Mouse (Mus musculus): ENCODE measurements around the gene Il10. TPM values are rescaled to one million over a fixed set of nuclear protein-coding genes. Genes with fewer than 3 reads are reported as not detected.
A peak's percentile ranks its signal among the peaks of the same experiment; 100 is the strongest.

Il10 gene
- total RNA-seq, 2 experiments from 2014 or later, result not detected

DNA sequence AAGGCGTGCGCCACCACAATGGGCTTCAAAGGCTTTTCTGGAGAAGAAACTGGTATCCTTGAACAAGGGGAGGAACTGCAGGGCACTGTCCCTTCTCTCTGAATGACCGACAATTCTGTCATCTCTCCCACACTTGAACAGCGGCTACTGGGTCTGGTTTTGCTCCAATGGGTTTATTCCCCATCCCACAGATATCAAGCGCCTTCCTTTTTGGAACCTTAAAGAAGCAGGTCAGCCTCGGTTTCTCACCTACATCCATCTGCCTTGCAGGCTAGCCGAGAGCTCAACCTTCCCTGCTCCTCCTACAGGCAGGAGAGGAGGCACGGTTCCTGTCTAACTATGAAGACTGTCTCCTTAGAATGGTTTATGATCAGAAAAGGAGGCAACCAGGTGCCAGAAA lies 29.3 kb downstream of the Il10 start:
- no peak for DNase-seq (ENCODE audit: low spot score)

DNA sequence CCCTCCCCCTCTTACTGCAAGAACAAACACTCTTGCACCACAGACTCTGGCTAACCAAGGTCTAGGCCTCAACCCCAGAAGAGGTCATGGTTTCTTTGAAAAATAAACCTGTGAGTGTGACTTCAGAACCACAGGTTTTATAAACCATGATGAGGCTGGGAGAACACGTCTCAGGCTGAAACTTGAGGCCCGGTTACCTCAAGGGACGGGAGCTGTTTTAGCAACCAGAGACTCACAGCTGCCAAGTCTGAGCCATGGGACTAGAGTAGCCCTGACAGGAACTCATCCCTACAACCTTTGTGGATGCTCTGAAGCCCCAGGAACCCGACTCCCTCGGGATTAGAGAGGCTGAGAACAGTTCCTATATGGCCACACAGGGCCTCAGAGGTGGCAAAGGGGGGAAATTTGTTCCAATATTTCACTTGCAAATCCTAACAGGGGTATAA lies 29.7 kb downstream of the Il10 start:
- no peak for DNase-seq (ENCODE audit: low spot score)

DNA sequence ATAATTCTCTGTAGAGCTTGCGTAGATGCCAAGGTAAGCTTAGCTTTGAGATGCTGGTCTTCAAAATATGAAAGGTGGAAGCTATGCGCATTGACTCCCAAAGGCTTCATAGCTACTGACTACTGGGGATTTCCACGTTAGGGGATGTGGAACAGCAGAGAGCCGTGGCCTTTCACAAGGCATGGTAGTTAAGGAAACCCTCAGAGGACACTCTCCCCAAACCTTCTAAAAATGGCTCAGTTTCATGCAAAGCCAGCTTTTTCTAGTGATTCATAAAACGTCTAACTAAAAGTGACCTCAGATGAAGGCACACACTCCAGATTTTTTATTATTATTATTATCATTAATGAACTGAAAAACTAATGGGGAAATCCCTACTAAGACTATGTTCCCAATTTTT lies 30.4 kb downstream of the Il10 start:
- no peak for DNase-seq (ENCODE audit: low spot score)

DNA sequence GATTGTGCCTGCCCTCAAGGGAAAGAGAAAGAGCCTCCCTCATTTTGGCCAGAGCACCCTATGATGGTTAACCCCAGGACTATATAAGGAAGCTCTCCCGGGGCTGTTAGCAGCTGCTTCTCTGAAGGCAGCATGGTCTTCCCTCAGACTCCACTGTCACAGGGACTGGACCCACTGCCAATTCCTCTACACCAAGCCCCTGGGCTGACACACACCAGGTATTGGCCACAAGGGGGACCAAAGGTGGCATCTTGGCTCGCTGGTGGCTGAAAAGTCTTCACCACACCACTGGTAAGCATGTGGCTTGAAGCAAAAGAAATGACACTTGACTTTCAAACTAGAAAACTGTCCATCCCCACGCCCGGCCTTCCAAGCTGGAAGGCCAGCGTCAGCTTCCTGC lies 31.0 kb downstream of the Il10 start:
- DNase-seq (ENCODE audit: low spot score), result no peak

DNA sequence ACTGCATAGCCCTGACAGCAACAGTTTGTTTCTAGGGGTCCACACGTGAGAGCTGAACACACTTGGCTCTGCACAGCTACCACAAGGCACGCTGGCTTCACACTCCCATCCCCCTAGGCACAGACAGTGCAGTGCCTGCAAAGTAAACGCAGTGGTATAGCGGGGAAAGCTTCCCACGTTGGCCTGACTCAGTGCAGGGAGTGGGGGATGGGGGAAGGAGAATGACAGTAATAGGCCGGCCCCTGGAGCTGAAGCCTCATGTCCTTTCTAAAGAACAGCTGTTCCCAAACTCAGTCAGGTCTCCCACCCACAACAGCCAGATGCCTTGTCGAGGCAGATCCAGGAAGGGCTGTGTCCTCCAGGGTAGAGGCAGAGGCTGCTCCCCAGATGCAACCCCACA lies 31.4 kb downstream of the Il10 start:
- DNase-seq (ENCODE audit: low spot score), result no peak

DNA sequence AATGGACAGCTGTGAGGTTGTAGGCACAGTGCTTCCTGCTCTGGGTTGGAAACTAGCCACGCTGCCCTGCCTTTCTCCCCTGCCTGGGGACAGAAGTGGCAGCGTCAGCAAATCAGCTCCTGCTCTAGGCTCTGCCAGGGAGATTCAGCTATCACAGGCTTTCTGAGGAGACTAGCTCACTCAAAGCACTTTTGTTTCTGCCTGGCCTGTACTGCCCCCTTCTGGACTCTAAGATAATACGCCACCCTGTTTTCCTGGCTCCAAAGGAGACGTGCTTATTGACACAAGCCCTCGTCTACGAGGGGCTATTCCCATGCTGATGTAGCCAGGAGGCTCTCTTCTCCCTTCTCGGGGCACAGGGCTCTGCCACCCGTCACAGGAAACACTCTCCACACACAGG lies 33.6 kb downstream of the Il10 start:
- peak; percentile 61 for DNase-seq (ENCODE audit: low spot score)

DNA sequence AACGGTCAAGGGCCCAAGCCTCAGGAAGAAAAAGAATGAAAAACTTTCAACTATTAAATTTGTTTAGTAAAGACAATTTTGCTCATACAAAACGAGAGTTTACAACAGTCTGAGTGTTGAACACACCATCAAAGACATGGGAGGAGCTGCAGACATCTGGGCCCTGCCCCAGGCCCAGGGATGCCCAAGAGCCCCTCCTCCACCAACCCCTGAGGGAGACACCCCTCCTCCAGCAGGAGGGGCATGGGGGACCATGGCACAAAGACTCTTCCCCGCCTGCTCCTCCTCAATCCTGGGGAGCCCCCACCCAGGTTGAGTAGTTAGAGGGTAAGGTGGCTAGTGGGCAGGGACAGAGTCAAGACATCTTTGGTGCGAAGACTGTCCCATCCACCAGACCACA lies 34.0 kb downstream of the Il10 start:
- no peak for DNase-seq (ENCODE audit: low spot score)

DNA sequence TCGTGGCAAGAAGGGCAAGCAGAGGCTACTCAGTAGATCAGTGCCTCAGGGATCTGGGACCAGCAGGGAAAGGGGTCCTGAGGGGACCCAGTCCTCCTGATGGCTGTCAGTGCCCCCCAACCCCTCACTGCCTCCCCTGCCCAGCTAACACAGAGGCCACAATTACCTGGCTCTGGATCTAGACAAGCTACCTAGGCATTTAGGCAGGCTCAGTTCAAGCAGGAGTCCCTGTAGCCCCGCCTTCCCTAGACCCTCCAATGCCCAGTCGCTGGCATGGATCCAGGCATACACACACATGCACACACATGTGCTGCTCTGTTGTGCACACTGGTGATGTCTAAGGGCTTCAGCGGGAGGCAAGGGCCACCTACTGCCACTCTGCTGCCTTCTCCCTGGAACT lies 34.6 kb downstream of the Il10 start:
- no peak for DNase-seq (ENCODE audit: low spot score)

DNA sequence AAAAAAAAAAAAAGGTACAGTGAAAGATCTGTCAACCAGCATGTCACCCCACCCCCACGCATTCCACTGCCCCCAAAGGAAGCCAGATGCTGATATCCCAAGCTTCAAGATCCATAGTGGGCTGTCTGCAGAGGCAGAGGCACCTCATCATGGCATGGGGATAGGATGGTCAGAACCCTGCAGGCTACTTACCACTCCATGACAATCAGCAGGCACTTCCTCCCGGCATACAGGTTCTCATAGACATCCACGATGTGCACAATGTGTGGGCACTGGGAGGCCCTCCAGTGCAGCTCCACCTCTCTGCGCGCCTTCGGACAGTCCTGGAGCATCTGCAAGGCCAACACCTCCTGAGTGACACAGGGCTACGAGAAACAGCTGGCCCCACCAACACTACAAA lies 38.8 kb downstream of the Il10 start:
- no peak for DNase-seq (ENCODE audit: low spot score)

DNA sequence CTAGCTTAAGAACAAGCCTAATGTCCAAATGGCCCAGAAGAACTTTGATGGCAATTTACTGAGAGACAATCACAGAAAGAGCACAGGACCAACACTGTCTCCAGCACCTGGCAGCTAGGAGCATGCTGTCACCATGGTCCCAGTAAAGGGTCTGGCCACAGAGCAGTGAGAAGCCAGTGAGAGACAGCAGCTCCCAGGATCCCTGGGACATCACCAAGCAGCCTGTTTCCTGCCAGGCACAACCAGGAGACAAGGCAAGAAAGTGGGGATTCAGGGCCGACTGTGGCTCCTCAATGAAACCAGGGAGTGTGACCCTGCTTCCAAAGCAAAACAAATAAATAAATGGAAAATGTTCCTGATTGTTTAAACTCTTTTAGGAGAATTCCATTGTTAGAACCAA lies 39.8 kb downstream of the Il10 start:
- DNase-seq (ENCODE audit: low spot score), result no peak

DNA sequence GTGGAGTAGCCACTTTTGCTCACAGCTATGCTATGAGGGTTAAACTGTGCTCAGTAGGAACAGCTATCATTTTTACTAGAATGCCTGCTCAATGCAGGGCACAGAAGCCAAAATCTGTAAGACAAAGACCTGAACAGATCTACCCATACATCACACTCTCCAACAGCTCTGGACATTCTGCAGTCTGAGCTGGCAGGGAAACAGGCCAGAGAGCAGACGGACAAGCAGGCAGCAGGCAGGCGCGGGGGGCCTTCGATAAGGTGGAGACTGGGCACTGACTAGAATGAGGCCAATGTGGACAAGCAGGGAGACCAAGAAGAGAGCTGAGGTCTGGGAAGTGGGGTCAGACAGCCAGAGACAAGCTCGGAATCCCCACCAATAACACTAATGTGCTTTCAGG lies 40.2 kb downstream of the Il10 start:
- DNase-seq (ENCODE audit: low spot score), result no peak

DNA sequence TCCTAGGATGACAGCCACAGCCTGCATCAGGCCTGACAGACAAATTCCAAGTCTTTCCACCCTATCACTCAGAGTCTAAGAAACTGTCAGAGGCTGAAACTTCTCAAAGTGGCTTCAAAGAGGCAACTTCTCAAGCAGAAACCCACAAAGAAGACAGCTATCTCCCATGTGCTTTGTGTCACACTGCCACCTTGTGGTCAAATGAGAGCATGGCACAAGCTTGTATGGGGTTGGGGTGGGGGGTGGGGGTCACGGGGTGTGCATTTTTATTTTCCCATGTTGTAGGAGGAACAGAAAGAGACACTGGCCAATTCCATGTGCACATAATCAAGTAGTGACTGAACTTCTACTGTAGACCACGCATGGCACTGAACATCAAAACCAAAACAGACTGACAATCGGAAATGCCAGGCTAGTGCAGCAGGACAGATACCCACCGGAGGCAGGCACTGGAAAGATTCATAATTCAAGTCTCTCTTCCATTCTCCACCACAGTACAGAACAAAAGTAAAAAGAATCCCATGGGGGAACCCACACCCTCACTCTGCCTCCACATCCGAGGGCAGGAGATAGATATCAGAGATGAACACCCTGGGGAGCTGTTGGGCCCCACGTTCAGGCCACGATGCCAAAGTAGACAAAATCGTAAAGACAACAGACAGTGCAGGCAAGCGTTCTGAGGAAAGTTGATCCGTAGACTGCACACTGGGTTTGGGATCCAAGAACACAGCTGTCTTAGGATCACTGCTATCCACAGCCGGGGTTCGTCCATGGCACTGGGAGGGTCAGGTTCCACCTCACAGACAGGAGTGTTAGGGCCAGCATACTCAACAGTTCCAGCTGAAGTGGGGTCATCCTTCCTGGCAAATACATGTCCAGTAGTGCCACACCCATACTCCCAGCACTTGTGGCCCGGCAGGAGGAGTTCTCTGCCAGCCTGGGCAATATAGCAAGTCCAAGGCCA lies 40.9 kb downstream of the Il10 start:
- peak; percentile 61 for DNase-seq (ENCODE audit: low spot score)

DNA sequence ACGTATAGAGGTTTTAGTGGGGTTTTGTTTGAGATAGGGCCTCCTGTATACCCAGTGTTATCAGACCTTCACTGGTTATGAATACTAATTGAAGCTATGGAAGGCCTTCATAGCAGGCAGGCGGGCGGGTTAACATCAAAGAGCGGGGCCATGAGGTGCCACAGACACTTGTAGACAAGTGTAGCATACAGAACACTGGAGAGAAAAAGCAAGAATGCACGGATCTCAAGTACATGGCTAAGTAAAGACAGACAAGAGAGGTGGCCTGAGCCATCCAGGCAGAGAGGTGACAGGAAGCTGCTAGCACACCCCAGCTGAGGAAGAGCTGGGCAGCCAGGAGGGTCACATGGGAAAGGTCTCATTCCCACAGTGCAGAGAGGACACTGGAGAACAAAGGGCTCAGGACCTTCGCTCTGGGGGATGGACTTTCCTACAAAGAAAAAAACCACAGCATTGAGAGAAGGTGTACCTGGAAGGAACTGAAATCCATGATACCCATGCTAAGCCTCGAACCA lies 42.2 kb downstream of the Il10 start:
- no peak for DNase-seq (ENCODE audit: low spot score)

DNA sequence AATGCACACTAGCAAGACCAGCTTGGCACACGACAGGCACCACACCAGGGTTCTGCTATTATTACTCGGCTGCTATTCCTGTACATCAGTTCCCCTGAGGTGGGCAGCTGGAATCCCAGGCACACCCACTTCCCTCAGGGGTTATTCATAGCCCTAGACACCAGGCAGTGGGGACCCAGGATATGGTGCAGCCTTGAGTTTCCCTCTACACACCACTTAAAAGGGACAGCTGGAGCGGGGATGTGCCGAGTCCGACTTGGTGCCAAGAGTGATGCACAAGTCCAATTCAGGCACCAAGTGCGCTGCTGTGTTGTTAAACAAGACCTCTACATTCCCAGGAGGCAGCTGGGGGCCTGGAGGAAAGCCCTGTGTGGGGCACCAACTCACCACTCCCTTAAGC lies 43.2 kb downstream of the Il10 start:
- DNase-seq (ENCODE audit: low spot score), result peak; percentile 77

DNA sequence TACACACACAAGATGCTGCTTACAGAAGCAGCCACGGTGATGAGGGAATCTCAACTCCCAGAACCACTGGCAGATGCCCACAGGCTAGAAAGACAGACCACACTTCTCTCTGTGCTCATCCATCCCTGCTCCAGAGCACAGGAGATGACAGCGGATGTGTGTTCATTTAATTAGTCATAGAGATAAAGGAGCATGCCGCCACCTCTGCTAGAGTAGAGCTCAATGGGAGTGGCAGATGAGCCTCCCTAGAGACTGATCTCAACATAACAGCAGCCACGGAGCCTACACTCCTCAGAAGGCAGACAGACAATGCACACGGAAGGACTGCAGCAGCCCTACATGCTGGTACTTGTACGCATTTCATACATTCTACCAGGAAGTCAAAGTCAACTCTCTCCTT lies 44.6 kb downstream of the Il10 start:
- no peak for DNase-seq (ENCODE audit: low spot score)

DNA sequence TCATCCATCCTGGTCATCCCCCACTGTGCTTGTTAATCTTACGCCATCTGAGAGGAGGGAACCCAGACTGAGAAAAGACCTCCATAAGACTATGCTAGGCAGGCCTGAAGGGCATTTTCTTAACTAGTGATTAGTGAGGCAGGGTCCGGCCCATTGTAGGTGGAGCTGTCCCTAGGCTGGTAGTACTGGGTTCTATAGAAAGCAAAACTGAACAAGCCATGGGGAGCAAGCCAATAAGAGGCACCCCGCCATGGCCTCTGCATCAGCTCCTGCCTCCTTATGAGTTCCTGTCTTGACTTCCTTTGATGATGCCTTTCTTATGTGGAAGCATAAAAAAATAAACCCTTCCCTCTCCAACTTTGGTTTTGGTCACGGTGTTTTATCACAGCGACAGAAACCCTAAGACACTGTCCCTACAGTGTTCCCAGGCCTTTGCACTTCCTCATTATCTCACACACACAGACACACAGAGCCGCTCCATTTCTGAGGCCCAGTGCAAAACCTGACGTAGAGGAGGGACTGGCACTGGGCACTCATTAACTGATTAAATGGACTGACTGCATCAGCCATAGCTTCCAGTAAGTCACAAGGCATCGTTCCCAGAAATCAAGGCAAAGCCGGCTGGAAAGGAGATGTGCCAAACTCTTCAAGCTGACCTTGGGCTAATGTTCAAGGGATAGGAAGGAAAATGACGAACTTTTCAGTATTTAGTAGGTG lies 48.5 kb downstream of the Il10 start:
- DNase-seq (ENCODE audit: low spot score), result no peak

DNA sequence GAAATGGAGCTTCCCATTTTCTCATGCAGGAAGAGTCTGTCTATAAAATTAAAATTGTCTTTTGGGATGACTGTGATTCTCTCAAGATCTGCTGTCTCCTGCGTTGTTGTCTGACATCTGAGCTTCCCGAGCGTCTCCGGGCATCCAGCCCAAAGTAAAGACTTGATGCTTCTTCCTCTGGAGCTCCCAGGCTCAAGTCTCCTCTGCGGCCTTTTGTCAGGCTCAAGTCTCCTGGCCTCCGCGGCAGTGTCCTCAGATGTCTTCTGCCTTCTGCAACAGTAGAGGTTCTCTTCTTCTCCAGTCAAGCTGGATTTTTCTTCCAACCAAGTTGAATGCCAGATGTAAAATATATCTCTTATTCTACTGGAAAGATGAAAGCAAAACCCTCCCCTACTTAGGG lies 49.4 kb downstream of the Il10 start:
- peak; percentile 57 for DNase-seq (ENCODE audit: low spot score)

DNA sequence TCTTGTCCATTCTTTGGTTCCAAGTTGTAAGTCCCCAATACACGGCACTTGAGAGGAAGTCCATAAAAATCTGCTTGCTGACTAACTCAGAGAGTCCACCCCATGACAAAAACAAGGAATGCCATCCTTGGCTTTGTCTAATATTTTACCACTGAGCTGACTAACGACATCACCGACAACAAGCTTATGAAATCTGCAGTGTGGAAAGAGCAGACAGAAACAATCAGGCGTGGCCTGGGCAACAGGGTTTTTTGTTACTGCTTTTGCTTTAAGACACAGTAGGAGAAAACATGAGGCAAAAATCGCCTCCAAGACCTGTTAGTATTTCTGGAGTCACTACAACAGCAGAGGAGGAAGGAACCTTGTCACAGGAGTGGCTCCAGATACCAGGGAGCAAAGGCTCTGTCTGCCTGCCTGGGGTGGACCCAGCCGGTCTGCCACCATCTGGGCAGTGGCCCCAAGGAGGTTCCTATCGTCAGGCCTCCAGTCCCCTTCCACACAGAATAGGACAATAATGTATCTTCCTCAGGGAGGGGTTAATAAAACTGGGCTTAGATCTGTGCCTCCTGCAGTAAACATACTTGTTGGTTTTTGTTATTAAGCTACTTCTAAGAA lies 52.8 kb downstream of the Il10 start:
- DNase-seq (ENCODE audit: low spot score), result no peak

DNA sequence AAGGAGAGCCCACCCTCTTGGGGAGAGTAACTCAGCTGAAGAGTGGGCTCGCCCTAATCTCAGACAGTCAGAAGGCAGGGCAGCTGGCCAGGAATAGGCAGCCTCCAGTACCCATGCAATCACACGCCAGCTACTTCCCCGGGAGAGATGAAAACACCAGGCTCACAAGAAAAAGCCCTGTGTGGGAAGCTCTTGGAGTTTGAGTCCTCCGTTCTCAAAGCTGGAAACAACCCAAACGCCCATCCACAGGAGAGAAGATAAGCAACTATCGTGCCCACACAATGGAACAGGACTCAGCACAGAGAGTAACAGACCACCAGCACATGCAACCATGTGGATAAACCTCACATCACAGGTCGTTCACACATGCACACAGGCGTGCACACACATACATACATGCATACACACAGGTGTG lies 54.9 kb downstream of the Il10 start:
- DNase-seq (ENCODE audit: low spot score), result no peak
